Mouse (Mus musculus): ENCODE results near the gene Gm10197.

Gm10197 gene

DNA sequence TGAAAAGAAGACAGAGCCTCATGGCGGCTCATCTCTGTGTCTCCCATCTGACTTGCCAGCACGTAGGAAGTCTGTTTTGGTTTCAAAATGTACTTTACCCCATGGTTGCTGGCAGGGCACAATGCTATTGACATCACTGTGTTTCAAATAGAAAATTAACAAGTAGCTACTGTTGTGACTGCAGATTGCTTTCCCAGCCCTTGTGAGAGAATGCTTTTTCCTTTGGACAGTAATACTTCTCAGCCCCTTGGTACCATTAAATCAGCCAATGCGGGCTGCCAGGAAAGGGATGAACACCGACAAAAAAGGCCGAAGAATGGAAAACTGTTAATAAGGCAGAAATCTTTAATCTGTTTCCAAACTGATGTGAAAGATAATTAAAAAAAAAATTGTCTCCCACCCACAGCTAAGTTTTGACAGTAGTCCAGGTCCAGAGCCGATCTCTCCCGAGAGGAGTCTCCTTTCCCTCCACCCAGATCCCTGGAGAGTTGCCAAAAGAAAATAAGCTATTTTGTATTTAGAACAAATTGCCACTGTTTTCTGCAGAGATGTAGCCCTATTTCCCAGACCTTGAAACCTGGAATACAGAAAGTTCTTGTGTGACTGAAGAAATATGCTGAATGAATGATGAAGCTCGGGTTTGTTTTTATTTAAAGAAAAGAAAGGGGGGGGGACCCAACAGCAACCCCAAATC lies 11.2 kb downstream of the Gm10197 start:
- CTCF ChIA-PET, result no interaction called here

DNA sequence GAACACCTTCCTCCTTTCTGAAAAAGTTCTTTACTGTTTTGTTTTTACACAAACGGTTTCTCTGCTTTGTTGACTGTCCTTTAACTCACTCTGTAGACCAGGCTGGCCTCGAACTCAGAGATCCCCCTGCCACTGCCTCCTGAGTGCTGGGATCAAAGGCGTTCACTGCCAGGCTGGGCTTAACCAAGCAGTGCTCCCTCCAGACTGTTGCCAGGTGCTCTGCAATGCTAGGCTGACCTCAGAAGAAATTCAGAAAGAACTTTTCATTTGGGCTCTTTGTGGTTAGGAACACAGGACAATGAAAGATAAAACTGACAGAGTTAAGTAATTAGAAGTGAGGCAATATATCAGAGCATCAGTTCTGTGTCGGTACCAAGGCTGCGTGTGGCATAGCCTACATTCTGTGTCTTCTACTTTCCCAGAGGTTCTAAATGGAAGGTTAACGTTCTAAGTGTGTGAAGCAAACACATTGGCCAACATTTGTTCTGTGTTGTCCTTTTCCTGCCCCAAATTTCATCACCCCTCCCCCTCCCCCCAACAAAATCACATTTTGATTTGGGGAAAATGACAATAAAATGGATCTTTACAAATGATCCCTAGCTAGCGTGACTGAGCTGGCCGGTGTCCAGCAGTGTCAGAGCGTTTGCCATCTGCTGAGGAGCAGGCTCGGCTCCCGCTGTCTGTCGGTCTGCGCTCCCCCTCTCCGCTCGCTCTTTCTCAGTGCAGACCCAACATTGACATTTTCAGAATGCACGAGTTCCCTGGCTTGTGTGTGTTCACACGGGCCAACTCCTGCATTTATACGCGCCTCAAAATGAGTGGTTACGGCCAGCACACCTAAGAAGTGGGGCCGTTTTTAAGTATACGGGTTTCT lies 12.2 kb downstream of the Gm10197 start:
- CTCF ChIA-PET, result no interaction called here

DNA sequence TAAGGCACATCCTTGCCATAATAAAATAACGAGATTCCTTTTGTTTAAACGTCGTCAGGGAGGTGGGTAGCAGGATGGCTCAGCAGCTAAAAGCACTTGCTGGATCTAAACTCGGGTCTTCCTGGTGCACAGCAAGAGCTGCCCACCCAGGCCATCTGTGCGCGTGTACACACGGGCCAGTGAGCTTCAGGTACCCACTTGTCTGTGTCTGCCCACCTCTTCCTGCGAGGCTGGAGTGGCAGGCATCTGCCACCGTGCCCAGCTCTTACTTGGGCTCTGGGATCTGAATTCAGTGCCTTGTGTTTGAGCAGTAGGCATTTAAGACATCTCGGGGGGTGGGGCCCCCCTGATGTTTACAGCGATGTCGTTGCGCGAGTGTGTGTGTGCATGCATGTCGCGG lies 16.5 kb downstream of the Gm10197 start:
- CTCF ChIA-PET, result interaction anchor here (0.5 kb wide), 1 partner anchor 528 kb away, joined by 3 read pairs; no protein-coding TSS in a partner anchor

DNA sequence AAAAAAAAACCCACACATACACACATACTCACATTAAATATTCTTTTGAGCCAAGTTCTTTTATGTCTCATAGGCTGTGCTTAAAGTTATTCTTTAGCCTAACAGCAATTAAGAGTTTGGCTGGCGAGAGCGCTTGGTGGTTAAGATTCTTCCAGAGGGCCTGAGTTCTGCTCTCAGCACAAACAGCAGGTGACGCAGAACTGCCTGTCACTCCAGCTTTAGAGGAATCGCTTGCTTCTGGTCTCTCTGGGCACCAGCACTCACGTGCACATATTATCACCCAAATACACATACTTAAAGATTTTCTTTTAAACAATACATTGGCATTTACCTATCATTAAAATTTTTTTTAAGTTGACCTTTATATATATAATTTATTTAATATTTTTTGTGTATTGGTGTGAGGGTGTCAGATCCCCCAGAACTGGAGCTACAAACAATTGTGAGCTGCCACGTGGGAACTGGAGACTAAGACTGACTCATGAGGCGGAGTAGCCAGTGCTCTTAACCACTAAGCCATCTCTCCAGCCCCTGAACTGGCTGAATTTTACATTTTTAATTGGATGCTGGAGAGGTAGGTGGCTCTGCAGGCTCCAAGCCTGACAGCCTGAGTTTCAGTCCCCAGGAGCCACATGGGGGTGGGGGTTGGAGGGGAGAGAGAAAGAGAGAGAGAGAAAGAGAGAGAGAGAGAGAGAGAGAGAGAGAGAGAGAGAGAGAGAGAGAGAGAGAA lies 17.1 kb downstream of the Gm10197 start:
- CTCF ChIA-PET, result interaction anchor here (0.5 kb wide), 1 partner anchor 528 kb away, joined by 3 read pairs; no protein-coding TSS in a partner anchor

- CTCF ChIA-PET, result no interaction called here
These were observed 17.7 kb downstream of the Gm10197 start for GRCm38 (mm10) chr19:53353864-53354263.

DNA sequence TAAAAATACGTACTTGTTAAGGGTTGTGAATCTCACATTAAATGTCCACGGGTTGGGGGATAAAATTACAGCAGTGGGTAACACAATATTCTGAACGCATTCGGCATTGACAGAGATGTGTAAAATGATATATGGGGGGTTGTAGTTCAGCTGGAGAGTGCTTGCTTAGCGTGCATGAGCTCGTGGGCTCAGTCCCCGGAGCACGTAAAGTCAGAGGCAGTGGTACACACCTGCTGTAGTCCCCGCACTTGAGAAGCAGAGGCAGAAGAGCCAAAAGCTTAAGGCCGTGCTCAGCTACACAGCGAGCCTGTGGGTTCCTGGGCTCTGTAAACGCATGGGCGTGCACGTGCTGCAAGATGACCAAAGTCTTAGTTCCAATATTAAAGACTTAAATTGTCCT lies 25.8 kb downstream of the Gm10197 start:
- CTCF ChIA-PET, result no interaction called here

- CTCF ChIA-PET, result no interaction called here
These were observed 27.5 kb downstream of the Gm10197 start for GRCm38 (mm10) chr19:53344062-53344461.

- CTCF ChIA-PET, result no interaction called here
These were observed 28.2 kb downstream of the Gm10197 start for GRCm38 (mm10) chr19:53343174-53343881.

GRCm38 (mm10) chr19:53340423-53340822 lies 31.1 kb downstream of the Gm10197 start:
- CTCF ChIA-PET, result no interaction called here

DNA sequence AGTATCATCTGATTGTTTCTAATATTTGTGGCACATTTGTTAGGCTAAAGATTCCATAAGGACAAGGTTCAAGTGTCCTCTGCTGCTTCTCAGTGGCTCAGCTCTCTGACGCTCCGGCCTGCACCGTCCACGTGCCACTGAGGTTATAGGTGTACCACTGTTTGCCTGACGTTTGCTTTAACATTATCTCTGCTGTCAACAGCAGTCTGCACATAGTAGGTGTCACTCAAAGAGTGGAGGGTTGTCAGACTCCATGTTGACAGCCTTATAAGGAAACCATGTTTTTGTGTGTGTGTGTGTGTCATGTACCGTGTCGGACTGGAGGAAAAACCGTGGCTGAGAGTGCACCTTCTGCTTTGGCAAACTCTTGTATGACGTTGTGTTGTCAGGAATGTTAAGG lies 36.3 kb downstream of the Gm10197 start:
- CTCF ChIA-PET, result no interaction called here

DNA sequence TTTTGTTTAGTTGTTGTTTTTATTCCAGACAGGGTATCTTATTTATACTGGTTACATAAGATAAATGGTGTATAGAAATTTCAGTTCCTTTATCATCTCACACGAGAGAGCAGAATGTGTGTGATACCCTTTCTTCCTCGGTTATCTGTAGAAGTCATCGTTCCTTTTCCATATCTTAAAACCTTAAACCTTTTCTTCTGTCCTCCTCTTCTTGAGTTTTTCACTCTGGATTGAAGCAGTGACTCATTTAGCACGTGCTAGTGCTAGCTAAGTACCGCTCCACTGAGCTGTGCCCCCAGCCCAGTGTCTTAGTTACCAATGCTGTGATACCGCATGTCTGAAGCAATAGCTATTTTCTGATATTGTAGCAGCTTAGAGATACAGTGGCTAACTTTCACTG lies 37.8 kb downstream of the Gm10197 start:
- CTCF ChIA-PET, result no interaction called here

GRCm38 (mm10) chr19:53331882-53332500 lies 39.6 kb downstream of the Gm10197 start:
- CTCF ChIA-PET, result interaction anchor here (0.6 kb wide), 1 partner anchor 221 kb away, joined by 3 read pairs; no protein-coding TSS in a partner anchor

- CTCF ChIA-PET, result interaction anchor here (0.5 kb wide), 1 partner anchor 66 kb away, joined by 7 read pairs; no protein-coding TSS in a partner anchor
These were observed 41.6 kb downstream of the Gm10197 start for GRCm38 (mm10) chr19:53329992-53330381.

DNA sequence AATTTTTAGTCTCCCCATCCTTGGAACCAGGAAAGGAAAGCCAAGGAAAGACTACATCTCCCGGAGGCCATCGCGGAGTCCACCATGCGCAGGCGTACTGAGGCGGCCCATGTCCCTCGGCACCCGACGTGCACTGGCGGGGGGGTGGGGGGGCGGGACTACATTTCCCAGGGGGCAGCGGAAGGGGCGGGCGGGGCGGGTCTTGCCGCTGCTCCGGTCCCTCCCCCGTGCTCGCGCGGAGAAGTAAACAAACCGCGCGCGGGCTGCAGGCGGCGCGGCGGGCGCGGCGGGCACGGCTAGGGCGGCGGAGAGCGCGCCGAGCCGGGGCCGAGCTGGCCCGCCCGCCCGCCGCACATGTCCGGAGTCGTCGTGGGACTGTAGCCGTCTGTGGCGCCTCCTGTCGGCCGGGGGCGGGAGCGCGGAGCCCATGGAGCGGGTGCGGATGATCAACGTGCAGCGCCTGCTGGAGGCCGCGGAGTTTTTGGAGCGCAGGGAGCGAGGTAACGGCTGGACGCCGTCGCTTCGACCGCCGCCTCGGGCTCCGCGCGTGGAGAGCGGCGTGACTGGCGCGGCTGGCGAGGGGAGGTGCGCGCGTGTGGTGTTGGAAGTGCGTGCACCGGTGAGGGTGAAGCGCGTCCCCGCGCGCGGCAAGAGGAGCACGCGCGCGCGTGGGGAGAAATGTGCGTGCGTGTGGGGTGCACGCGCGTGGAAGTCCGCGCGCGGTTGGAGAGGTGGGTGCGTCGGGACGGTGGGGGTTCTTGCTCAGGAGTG lies 42.2 kb downstream of the Gm10197 start:
- CTCF ChIA-PET, result interaction anchor here (0.5 kb wide), 1 partner anchor 65 kb away, joined by 7 read pairs; no protein-coding TSS in a partner anchor

DNA sequence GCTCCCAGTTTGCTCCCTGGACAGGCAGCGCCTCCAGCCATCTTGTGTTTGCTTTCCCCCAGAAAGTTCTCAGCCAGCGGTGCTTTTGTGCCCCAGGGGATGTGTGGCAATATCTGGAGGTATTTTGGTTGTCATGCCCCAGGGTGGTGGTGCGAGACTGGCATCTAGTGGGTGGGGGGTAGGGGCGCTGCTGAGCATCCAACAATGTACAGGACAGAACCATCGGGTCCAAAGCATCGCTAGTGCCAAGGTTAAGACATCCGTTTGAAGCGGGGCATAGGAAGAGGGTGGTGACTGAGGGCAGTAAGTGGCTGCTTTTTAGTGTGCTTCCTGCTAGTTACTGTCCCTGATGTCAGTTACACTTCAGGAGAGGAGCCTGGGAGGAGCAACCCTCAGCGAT lies 43.5 kb downstream of the Gm10197 start:
- CTCF ChIA-PET, result interaction anchor here (1.5 kb wide), 1 partner anchor 10 kb away, joined by 5 read pairs; no protein-coding TSS in a partner anchor

DNA sequence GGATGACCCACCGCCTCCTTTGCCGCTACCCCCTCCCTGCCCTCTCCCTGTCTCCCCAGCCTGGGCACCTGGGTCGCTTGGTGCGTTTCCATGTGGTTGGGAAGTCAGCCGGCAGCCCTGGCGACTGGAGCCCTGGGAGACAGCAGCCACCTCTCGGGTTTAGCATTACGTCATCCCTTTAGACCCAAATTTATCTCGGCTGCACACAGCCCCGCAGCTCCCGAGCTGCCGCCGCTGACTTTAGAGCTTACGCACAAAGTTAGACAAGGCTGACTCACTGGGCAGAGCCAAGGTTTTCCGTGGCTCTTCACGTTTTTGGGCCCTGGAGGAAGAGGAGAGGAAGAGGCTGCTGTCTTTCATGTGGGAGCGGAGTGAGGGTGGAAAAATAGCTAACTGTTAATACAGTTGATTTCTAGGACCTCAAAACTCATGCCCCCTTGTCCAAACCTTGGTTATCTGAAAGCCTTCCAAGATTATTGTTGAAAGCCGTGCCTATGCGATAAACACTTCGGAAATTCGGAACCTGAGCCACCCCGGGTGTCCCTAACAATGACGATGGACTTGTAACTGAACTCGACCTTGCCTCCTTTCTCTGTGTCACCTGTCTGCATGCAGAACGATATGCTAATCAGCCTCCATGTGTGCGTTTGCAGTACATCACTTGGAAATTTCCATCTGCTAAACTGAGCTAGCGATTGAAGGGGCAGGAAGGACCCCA lies 45.8 kb downstream of the Gm10197 start:
- CTCF ChIA-PET, result interaction anchor here (0.6 kb wide), 1 partner anchor 708 kb away, joined by 7 read pairs; no protein-coding TSS in a partner anchor

GRCm38 (mm10) chr19:53324866-53325265 lies 46.7 kb downstream of the Gm10197 start:
- CTCF ChIA-PET, result no interaction called here

DNA sequence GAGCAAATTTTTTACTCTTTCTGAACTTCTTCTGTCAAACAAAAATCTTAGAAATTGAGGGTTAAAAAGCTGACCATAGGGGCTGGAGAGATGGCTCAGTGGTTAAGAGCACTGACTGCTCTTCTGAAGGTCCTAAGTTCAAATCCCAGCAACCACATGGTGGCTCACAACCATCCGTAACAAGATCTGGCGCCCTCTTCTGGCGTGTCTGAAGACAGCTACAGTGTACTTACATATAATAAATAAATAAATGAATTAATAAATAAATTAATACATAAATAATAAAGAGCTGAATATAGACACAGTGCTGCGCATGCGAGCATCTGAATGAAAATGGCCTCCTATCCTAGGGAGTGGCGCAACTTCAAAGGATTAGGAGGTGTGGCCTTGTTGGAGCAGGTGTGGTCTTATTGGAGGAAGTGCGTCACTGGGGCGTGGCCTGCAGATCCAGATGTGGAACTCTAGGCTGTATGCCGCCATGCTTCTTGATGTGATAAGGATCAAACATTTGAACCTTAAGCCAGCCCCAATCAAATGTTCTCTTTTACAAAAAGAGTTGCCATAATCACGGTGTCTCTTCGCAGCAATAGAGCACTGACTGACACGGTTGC lies 49.0 kb downstream of the Gm10197 start:
- CTCF ChIA-PET, result interaction anchor here (0.5 kb wide), 1 partner anchor 11 kb away, joined by 6 read pairs; no protein-coding TSS in a partner anchor

Data from spleen, embryonic (tissue).